Mouse (Mus musculus) monocyte, adult 5-6 weeks (primary cell): ENCODE measurements around the gene Cux1. TPM values are rescaled to one million over a fixed set of nuclear protein-coding genes. Genes with fewer than 3 reads are reported as not detected.

ENCODE experiments used
- ATAC-seq: fragments of 153-309, 156-312 bp; replicated peaks from 2 replicates; pipeline ENCODE4 v1.8.0; 2017; ENCODE audit warnings: mild to moderate bottlenecking; ENCODE audit not compliant: low TSS enrichment, insufficient number of reproducible peaks, severe bottlenecking, poor library complexity, low FRiP score
- total RNA-seq: library from RNA; stranded (forward); fragments of 200-1000, 200-491, 200-594 nt; gene quantifications from 3 replicates; pipeline ENCODE4 v1.2.3, GENCODE M21; 2017

Cux1 gene
- total RNA-seq, 1 experiment from 2014 or later: 79.9 TPM

DNA sequence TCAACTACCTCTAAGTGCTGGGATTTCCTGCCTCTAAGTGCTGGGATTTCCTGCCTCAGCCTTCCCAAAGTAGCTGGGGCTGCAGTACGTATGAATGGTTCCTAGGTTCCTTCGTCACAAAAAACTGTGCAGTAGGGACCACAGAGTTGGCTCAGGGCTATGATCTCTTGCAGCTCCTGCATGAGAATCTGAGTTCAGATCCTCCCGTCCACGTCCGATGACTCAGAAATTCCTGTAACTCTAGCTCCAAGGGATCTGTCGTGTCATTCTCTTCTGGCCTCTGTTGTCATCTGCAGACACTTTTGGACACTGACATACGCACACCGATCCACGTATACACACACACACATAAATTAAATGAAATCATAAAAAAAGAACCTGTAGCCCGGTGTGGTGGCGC lies 354.6 kb downstream of the Cux1 start:
- no peak for ATAC-seq

DNA sequence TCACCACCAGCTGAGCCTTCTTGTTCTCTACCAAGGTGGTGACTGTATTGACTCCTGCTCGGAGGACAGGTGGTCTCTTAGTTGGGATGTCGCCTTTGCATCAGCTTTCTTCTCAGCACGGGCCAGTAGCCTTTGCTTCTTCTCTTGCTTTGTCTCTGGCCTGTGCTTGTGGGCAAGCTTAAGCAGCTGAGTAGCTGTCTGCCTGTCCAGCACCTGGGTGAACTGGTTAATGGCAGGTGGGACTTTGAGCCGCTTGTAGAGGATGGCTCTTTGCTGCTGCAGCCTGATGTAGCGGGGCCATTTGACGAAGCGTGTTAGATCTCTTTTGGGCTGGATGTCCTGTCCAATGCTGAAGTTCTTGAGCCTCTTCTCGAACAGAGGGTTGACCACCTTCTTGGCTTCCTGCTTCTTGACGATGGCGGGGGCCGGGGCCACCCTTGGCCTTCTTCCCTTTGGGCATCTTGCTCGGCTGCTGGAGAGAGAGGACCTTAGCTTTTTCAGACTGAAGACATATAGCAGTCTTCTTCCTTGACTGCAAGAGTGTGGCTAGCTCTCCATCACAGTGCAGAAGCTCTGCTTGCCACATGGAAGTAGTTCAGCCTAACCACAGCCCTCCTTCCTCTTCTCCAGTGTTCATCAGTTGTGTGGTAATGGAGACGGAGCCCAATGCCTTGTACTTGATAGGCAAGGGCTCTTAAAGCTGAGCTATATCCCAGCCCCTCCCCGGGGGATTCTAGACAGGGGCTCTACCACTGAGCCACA lies 355.8 kb downstream of the Cux1 start:
- ATAC-seq: peak; percentile 82

DNA sequence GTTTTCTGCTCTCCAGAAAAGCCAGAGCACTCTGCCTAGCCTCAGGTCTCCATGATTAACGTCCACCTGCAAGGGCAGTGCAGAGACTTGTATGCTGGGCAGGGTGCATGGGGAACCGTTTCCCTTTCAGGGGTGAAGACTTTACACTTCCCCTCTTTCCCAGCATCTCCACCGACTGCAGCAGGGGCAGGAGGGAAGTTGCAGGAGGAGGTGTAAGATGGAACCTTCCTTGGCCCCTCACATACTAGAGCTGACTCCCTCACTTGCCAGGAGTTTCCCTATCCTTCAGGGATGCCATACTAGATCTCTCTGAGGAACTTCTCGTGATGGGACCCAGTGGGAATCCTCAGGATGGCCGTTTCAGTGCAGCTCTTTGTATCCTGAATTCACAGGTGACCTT lies 356.7 kb downstream of the Cux1 start:
- 0 out of 2 replicates have a peak, but pooled peaks have one; percentile 45 for ATAC-seq

DNA sequence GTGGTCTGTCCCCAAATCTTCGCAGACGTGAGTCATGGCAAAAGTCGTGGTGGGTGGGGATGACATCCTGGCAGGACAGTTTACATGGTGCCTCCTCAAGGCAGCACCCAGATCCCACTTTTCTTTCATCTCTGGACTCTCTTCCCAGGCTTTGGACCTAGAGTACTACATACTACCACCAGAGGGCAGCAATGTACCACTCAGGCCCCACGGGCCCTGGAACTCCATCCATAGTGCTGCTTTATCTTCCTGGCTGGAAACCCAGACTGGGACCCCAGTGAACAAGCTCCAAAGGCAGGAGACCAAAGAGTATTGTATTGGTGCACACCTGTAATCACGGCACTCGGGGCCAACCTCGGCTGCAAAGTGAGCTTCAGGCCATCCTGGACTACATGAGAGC lies 365.5 kb downstream of the Cux1 start:
- peak; percentile 46 for ATAC-seq

DNA sequence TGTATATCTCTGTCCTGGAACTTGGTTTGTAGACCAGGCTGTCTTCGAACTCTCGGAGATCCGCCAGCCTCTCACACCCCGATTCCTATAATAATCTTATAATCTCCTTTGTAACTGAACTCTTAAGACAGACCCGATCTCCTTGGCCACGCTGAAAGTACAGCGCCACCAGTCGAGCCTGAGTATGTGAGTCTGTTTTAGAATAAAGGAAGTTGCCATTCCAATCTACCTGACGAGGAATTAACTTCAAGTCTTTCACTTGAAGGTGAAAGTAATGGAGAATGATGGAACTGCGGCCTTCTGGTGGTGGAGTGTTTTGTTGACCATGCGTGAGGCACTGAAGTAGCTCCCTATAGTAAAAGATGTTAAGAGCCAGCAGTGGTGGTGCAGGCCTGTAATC lies 367.8 kb downstream of the Cux1 start:
- ATAC-seq: no peak

DNA sequence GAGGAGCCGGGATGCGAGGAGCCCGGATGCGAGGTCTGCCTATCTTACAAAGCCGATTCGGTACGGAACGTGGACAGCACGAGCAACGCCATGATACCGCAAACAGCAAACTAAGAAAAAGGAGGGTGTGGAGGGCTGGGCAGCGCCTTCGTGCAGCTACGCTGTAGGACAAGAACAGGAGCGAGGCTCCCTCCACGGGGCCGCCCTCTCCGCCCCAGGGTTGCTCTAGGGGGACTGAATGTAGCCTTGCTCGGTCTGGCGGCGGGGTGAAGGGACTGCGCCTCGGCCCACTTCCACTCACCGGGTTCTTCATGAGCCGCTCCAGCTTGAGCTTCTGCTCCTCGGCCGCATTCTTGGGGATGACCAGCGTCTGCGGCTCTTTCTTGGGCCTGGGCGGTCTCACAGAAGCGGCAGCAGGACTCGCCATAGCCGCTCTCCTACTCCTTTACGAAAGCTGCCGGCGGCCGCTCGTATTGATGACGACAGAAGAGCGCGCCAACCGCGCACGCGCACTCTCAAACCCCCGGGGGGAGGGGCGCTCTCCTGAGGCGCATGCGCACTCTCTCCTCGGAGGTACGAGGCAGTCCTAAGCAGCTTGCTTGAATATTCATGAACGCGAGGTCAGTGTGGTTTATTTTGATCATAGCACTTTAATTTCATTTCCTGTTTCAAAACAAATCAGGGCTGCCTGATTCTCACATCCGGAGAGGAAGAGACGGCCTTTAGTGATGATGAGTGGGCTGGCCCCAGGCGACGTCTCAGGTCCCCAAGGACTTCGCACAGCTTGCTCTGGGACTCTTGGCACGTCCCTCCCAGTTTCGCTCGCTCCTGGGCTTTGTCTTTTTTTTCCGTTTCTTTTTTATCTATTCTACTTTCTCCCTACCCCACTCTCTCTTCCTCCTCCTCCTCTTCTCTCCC lies 368.6 kb downstream of the Cux1 start, which contains the start of gene Prkrip1:
Gene Prkrip1, minus strand, starts transcription at position 490 of the 918 bp plus-strand sequence.
- peak; percentile 89 for ATAC-seq

Other genes with a start within 250 kb of the Cux1 start
- not detected in 3 replicates for gene Myl10, start 125.7 kb upstream of the Cux1 start, total RNA-seq